Mouse (Mus musculus) hindbrain, embryonic 12.5 days (tissue): ENCODE data around the gene Arih1. TPM values are rescaled to one million over a fixed set of nuclear protein-coding genes. Genes with fewer than 3 reads are reported as not detected.

Experiments used
- ATAC-seq: fragments of 200-750 bp; cut with Nextera tagmentation; 2 replicates; pipeline ENCODE4 v1.8.0; 2017; ENCODE audit warnings: moderate TSS enrichment; ENCODE audit not compliant: low FRiP score
- H3K27ac ChIP-seq: fragments of 300-500 bp; sonication (generic); 2 replicates; pipeline ENCODE4 v1.5.1; 2016; ENCODE audit warnings: mild to moderate bottlenecking
- H3K27me3 ChIP-seq: fragments of 300-500 bp; sonication (generic); 2 replicates; pipeline ENCODE4 v1.6.1; 2016; ENCODE audit warnings: mild to moderate bottlenecking
- H3K36me3 ChIP-seq: fragments of 300-500 bp; sonication (generic); 2 replicates; pipeline ENCODE4 v1.6.1; 2016; ENCODE audit warnings: mild to moderate bottlenecking
- H3K4me1 ChIP-seq: fragments of 300-500 bp; sonication (generic); 2 replicates; pipeline ENCODE4 v1.6.1; 2016
- H3K4me2 ChIP-seq: fragments of 300-500 bp; sonication (generic); replicated peaks from 2 replicates; pipeline ENCODE4 v1.6.1; 2016; ENCODE audit warnings: mild to moderate bottlenecking
- H3K4me3 ChIP-seq: fragments of 300-500 bp; sonication (generic); 2 replicates; pipeline ENCODE4 v1.5.1; 2016; ENCODE audit warnings: mild to moderate bottlenecking
- H3K9ac ChIP-seq: fragments of 300-500 bp; sonication (generic); 2 replicates; pipeline ENCODE4 v1.6.1; 2016; ENCODE audit warnings: mild to moderate bottlenecking, moderate library complexity
- H3K9me3 ChIP-seq: fragments of 300-500 bp; sonication (generic); replicated peaks from 2 replicates; pipeline ENCODE4 v1.6.1; 2016; ENCODE audit warnings: mild to moderate bottlenecking
- WGBS: fragments of 180-500 bp; shearing (Covaris S2); methylation state at CpG from one replicate; pipeline ENCODE4 v1.1.7; 2016; 5-methylcytosine and 5-hydroxymethylcytosine counted together
- polyA plus RNA-seq: library from polyadenylated mRNA; unstranded; fragments of >200 nt; fragmentation: Nextera tagmentation; extraction: Ambion mirVana; gene quantifications from 2 replicates; pipeline ENCODE4 v1.2.1, GENCODE M21; 2016

The Arih1 gene
- polyA plus RNA-seq, result 24.1 and 25.6 TPM in 2 replicates

DNA sequence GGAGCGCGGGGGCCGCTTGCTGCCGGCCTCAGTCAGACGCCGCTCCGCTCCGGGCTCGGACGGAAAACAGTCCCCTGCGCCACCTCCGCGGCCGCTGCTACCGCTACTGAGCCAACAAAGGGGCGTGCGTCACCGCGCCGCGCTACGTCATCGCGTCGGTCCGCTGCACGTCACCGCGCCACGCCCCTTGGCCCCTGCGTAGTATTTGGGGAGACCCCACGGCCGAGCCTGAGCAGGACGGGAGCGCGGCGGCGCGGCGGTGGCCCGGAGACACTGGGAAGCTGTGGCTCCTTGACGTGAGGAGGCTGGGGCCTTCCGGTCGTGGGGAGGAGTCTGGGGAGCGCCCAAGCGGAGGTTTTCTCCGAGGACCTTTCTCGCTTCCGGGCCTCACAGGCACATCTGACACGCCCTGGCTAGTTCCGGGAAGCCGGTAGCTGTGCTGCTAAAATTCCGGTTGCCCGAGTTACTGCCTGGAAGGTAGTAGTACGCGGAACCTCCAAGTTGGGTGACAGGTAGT is at the start of gene Arih1:
TSS of gene Arih1 (minus strand) at position 70 of the 517 bp plus-strand sequence.
- peak within 1 kb of the TSS; percentile 98 for H3K4me3 ChIP-seq
- H3K27ac ChIP-seq, result peak within 1 kb of the TSS; percentile 100
- no peaks in the 10 kb centered on the region for H3K9me3 ChIP-seq
- peak within 1 kb of the TSS; percentile 94 for H3K4me2 ChIP-seq
- peaks cover 13% of the 10 kb centered on the region for H3K4me1 ChIP-seq
- WGBS, result under 1% methylated on average over 54 of the region's 56 CpGs
- peak within 1 kb of the TSS; percentile 100 for H3K9ac ChIP-seq
- peak; percentile 98 for ATAC-seq
- H3K27me3 ChIP-seq, result no peaks in the 10 kb centered on the region
- no peaks in the 10 kb centered on the region for H3K36me3 ChIP-seq

DNA sequence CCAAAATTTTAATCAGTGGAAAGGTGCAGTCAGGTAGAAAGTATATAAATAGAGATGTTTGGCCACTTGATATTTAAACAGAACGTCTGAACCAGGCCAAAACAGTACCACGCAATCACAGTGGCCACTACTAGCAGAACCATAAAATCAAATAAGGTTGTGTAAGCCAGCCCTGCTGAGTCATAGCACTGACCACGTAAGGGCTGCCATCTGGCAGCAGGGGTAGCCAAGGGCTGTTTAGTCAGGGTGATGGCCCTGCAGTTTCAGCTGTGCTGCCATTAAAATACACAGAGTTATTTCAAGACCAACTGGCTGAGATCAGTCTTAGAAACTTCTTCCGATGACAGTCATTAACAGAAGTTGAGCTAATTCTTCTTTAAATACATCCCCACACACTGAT is 47.5 kb upstream of the Arih1 start:
- no peak overlapping the region for H3K27ac ChIP-seq
- H3K4me1 ChIP-seq, result 0 out of 2 replicates have a peak, but pooled peaks cover 1% of the 10 kb centered on the region
- H3K4me3 ChIP-seq, result no peak overlapping the region
- ATAC-seq, result no peak
- no peaks in the 10 kb centered on the region for H3K9me3 ChIP-seq
- no peak overlapping the region for H3K9ac ChIP-seq
- H3K36me3 ChIP-seq, result no peaks in the 10 kb centered on the region
- H3K4me2 ChIP-seq, result no peak overlapping the region
- no peaks in the 10 kb centered on the region for H3K27me3 ChIP-seq
- 81% methylated on average over 4 of the region's 4 CpGs for WGBS

DNA sequence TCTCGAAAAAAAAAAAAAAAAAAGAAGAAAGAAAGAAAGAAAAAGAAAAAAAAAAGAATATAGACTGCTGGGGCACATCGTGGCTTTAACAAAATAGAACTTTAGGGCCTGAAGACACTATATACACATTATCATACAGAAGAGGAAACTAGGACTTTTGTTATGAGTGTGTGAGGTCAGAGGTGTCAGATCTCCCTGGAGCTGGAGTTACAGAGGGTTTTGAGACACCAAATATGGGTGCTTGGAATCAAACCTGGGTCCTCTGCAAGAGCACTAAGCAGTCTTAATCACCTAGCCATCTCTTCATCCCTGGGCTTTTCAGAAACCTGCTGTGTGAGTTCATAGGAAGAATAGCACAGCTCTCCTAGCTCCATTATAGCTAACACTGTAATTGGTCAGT is 47.0 kb upstream of the Arih1 start:
- no peak for ATAC-seq
- no peak overlapping the region for H3K27ac ChIP-seq
- no peaks in the 10 kb centered on the region for H3K9me3 ChIP-seq
- no peaks in the 10 kb centered on the region for H3K4me1 ChIP-seq
- WGBS, result 86% methylated on average over 2 of the region's 2 CpGs
- H3K36me3 ChIP-seq, result no peaks in the 10 kb centered on the region
- H3K4me2 ChIP-seq, result no peak overlapping the region
- no peaks in the 10 kb centered on the region for H3K27me3 ChIP-seq
- H3K4me3 ChIP-seq, result no peak overlapping the region
- no peak overlapping the region for H3K9ac ChIP-seq

DNA sequence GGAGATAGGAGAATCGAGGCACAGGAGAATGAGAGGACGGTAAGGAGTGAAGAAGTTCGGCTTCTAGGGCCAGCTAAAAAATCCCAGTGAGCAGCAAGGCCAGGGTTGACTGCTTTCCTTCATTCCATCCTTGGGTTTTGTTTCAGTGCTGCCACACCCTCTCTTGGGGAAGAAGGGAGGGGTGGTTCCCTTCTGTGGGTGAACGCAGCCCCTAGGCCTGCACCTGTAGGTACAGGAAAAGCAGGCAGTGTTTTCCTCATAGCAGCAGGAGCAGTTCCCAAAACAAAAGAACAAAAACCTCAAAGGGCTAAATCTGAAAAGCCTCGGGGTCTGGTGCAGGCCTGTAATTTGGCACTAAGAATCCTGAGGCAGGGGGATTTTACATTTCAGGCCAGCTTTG is 45.2 kb upstream of the Arih1 start:
- Histone ChIP-seq H3K4me2 (no peak overlapping the region), H3K9ac (no peak overlapping the region), H3K4me3 (no peak overlapping the region), H3K36me3 (no peaks in the 10 kb centered on the region), H3K4me1 (no peaks in the 10 kb centered on the region), H3K27ac (no peak overlapping the region), H3K9me3 (no peaks in the 10 kb centered on the region), H3K27me3 (no peaks in the 10 kb centered on the region)
- 36% methylated on average over 5 of the region's 5 CpGs for WGBS
- ATAC-seq, result no peak

DNA sequence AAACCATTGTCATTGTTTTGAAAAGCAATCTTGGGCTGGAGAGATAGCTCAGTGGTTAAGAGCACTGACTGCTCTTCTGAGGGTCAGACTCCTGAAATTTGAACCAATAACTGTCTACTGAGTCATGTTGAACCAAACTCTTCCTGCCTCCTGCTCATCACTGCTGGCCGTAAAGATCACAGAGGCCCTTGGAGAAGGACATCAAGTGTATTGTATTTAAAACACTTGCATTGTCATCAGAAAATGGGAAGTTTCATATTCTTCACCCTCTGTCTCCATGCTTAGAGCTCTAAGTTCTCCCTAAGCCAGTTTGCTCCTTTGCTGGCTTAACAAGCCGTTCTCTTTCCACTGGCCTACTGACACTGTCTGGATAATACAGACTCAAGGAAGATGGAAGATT is 41.9 kb upstream of the Arih1 start:
- H3K4me3 ChIP-seq, result no peak overlapping the region
- ATAC-seq, result no peak
- 77% methylated on average over 2 of the region's 2 CpGs for WGBS

DNA sequence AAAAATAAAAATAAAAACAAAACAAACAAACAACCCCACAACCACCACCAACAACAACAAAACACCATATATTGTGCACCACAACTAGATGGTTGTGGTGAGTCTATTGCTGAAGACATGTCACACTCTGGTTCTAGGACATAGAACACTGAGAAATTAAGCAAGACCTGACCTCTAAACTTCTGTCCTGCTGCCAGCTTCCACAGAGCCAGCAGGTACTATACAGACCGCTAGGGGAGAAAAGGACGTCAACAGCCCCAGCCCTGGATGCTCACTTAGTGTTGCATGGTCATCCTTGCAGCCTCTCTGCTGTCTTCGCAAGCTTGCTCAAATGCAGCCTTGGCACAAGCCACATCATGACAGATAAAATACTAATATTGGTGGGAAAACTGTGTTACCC is 41.2 kb upstream of the Arih1 start:
- Histone ChIP-seq H3K36me3 (no peaks in the 10 kb centered on the region), H3K4me1 (no peaks in the 10 kb centered on the region), H3K9me3 (no peaks in the 10 kb centered on the region), H3K27ac (no peak overlapping the region), H3K9ac (no peak overlapping the region), H3K4me3 (no peak overlapping the region), H3K27me3 (no peaks in the 10 kb centered on the region), H3K4me2 (no peak overlapping the region)
- WGBS, result 84% methylated on average over 3 of the region's 3 CpGs
- no peak for ATAC-seq

More for the DNA sequence above, 41.9 kb upstream of the Arih1 start:
- Histone ChIP-seq H3K36me3 (no peaks in the 10 kb centered on the region), H3K9ac (no peak overlapping the region), H3K4me2 (no peak overlapping the region), H3K27ac (no peak overlapping the region), H3K27me3 (no peaks in the 10 kb centered on the region), H3K4me1 (no peaks in the 10 kb centered on the region), H3K9me3 (no peaks in the 10 kb centered on the region)

DNA sequence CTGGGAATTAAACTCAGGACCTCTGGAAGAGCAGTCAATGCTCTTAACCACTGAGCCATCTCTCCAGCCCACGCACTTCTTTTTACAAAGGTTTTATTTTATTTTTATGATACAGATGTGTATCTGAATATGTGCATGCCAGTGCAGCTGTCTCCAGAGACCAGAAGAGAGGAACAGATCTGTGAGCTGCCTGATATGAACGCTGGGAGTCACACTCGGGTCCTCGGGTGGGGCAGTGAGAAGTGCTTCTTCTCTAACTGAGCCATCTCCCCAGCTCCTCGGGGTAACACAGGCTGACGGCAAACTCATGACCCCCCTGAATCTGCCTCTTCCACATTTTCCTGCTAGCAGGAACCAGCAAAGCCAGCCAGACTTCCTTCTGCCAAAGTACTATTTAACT is 40.3 kb upstream of the Arih1 start:
- Histone ChIP-seq H3K4me1 (no peaks in the 10 kb centered on the region), H3K27ac (no peak overlapping the region), H3K36me3 (no peaks in the 10 kb centered on the region), H3K9me3 (no peaks in the 10 kb centered on the region), H3K4me2 (no peak overlapping the region), H3K9ac (no peak overlapping the region), H3K27me3 (no peaks in the 10 kb centered on the region), H3K4me3 (no peak overlapping the region)
- 83% methylated on average over 6 of the region's 6 CpGs for WGBS
- ATAC-seq, result no peak

DNA sequence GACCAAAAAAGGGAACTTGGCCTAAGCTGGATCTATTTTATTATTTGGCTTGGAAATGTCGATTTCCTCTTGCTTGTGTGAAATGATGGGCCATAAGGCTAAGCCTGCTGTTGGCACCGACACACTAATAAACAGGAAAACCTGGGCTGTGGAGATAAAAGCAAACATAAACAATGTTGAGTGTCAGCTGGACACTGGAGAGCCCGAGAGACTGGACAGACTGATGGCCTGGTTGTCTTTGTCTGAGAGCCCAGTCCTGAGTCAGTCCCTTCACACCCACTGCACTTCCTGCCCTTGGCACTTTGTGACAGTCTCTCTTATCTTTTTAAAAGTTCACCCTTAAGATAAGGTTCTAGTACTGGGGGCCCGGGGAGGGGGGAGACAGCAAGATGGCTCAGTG is 36.5 kb upstream of the Arih1 start:
- no peaks in the 10 kb centered on the region; the same call in 1 of the 2 replicates for H3K27me3 ChIP-seq
- no peak for ATAC-seq
- no peak overlapping the region for H3K9ac ChIP-seq
- H3K4me3 ChIP-seq, result no peak overlapping the region
- no peak overlapping the region for H3K4me2 ChIP-seq
- no peaks in the 10 kb centered on the region for H3K36me3 ChIP-seq
- no peak overlapping the region for H3K27ac ChIP-seq
- 74% methylated on average over 4 of the region's 4 CpGs for WGBS
- no peaks in the 10 kb centered on the region for H3K4me1 ChIP-seq
- no peaks in the 10 kb centered on the region for H3K9me3 ChIP-seq

DNA sequence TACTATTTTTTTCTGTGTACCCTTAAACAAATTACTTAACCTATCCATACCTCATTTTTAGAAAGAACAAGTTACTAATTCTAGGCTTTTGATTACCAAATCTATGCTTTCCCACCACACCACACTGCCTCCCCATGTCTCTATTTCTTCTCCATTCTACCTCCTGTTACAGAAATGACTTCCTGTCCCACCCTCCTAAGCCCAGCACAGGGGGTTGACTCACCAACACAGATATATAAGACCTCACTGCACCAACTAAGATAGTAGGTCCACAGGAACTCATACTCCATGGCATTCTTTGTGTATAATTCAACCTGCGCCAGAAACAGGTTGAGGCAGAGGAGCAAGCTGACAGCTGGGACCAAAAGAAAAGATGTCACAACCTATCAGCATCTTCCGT is 33.0 kb upstream of the Arih1 start:
- Histone ChIP-seq H3K27ac (no peak overlapping the region), H3K4me3 (no peak overlapping the region), H3K4me1 (no peaks in the 10 kb centered on the region), H3K36me3 (no peaks in the 10 kb centered on the region), H3K9me3 (no peaks in the 10 kb centered on the region), H3K27me3 (no peaks in the 10 kb centered on the region; the same call in 1 of the 2 replicates), H3K4me2 (no peak overlapping the region), H3K9ac (no peak overlapping the region)
- 93% methylated on average over 2 of the region's 2 CpGs for WGBS
- no peak for ATAC-seq

DNA sequence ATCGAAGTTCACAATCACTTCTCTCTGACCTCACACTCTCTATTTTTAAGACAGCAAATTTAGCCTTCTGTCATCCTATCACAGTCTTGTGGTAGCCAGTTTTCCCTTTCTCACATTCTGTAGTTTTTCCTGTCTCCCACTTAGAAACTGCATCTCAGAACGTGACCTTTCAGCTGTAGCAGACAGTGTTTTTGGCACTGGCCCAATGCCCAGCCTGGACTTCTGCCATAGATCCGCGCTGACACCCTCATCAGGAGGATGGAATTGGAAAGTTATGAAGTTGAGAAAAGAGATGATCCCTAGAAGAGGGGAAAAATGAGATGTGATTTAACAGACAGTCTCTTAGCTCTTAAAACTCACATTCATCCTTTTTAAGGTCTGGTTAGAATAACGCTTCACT is 32.6 kb upstream of the Arih1 start:
- no peak for ATAC-seq
- Histone ChIP-seq H3K4me2 (no peak overlapping the region), H3K36me3 (no peaks in the 10 kb centered on the region), H3K4me1 (no peaks in the 10 kb centered on the region), H3K27me3 (no peaks in the 10 kb centered on the region; the same call in 1 of the 2 replicates), H3K9ac (no peak overlapping the region), H3K4me3 (no peak overlapping the region), H3K9me3 (no peaks in the 10 kb centered on the region), H3K27ac (no peak overlapping the region)
- 82% methylated on average over 5 of the region's 5 CpGs for WGBS

DNA sequence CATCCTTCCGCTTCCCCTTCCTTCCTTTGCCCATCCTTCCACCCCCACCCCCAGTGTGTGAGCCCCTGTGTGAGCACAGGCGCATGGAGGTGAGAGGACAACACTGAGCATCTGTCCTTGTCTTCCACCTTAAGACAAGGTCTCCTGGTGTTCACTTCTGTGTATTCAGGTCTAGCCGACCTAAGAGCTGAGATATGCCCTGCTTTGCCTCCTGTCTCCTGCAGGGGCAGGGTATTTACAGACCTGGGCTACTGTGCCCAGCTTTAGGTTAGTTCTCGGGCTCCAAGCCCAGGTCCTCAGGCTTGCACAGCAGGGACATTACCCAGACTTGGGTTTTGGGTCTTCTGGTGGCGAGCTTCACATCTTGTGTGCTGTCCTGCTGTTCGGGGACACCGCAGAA is 30.7 kb upstream of the Arih1 start:
- Histone ChIP-seq H3K4me1 (no peaks in the 10 kb centered on the region), H3K4me3 (no peak overlapping the region), H3K9me3 (no peaks in the 10 kb centered on the region), H3K4me2 (no peak overlapping the region), H3K36me3 (no peaks in the 10 kb centered on the region), H3K27ac (no peak overlapping the region), H3K9ac (no peak overlapping the region), H3K27me3 (no peaks in the 10 kb centered on the region; the same call in 1 of the 2 replicates)
- WGBS, result 51% methylated on average over 7 of the region's 7 CpGs
- no peak for ATAC-seq

DNA sequence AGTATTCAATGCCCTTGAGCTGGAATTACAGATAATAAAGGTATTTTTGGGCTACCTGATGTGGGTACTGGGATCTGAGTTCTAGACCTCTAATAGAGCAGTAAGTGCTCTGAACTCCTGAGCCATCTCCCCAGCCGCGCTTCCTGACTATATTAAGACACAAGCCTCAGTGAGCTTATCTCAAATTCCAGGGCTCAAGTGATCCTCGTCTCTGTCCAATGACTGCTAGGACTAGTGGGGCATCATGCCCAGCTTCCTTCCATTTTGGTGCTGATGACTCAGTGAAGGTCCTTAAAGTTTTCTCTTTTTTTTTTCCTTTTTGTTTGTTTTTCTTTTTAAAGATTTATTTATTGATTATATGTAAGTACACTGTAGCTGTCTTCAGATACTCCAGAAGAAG is 28.7 kb upstream of the Arih1 start:
- Histone ChIP-seq H3K36me3 (no peaks in the 10 kb centered on the region), H3K27ac (no peak overlapping the region), H3K4me2 (no peak overlapping the region), H3K4me1 (no peaks in the 10 kb centered on the region), H3K4me3 (no peak overlapping the region), H3K9ac (no peak overlapping the region), H3K9me3 (no peaks in the 10 kb centered on the region), H3K27me3 (no peaks in the 10 kb centered on the region; the same call in 1 of the 2 replicates)
- 78% methylated on average over 3 of the region's 3 CpGs for WGBS
- no peak for ATAC-seq

DNA sequence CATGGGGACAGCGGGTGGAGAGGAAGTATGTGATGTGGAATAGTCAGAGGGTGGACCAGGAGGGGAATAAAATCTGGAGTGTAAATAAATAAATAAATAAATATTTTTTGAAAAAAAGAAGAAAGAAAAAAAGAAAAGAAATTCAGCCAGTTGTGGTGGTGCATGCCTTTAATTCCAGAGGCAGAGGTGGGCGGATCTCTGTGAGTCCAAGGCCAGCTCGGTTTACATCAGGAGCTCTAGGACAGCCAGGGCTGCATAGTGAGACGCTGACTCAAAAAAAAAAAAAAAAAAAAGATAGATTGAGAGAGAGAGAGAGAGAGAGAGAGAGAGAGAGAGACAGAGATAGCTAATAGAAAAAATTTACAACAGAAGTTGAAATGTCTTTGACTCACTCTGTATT is 26.0 kb upstream of the Arih1 start:
- no peak for ATAC-seq
- Histone ChIP-seq H3K27ac (no peak overlapping the region), H3K4me2 (no peak overlapping the region)

More for the DNA sequence above, 26.0 kb upstream of the Arih1 start:
- no peaks in the 10 kb centered on the region for H3K4me1 ChIP-seq
- H3K4me3 ChIP-seq, result no peak overlapping the region
- H3K9ac ChIP-seq, result no peak overlapping the region
- H3K9me3 ChIP-seq, result no peaks in the 10 kb centered on the region
- no peaks in the 10 kb centered on the region for H3K36me3 ChIP-seq
- WGBS, result 57% methylated on average over 4 of the region's 4 CpGs
- H3K27me3 ChIP-seq, result no peaks in the 10 kb centered on the region
